In genomic region chr5:21672812-21673635, GRCm38 (mm10) we compare ENCODE assay signal across 7 mouse cellular contexts. TPM values are rescaled to one million over a fixed set of nuclear protein-coding genes. Genes with fewer than 3 reads are reported as not detected.
A peak's percentile ranks its signal among the peaks of the same experiment; 100 is the strongest.
DNase-seq lines count a peak whose midpoint lies in the region; ATAC-seq lines count a peak whose summit lies in the region.

No protein-coding gene starts in this region.

- H3K4me3 ChIP-seq in intestine, embryonic 15.5 days (replicated peaks) = peak overlapping the region; percentile 20; the same call in 1 of the 2 replicates
- no peak overlapping the region for H3K4me3 ChIP-seq in neural tube, embryonic 12.5 days

- H3K9me3 ChIP-seq in intestine, embryonic 15.5 days = no peaks in the 10 kb centered on the region
- no peaks in the 10 kb centered on the region for H3K9me3 ChIP-seq in neural tube, embryonic 12.5 days

- no peak overlapping the region for H3K27ac ChIP-seq in intestine, embryonic 15.5 days
- no peak overlapping the region for H3K27ac ChIP-seq in neural tube, embryonic 12.5 days

- ATAC-seq in intestine, embryonic 15.5 days = peak; percentile 93
- ATAC-seq in neural tube, embryonic 12.5 days (ENCODE audit: low FRiP score, low read depth) = peak; percentile 81

- peak; percentile 19 for DNase-seq in spleen, adult 12 weeks (ENCODE audit: low spot score)
- DNase-seq in spleen, postnatal 4 days (ENCODE audit: low spot score in 2 of 2) = no peak
- DNase-seq in embryo, embryonic 11 days = peak; percentile 48
- no peak for DNase-seq in cerebellum, postnatal 36 days
- DNase-seq in layer of hippocampus, adult 11-12 months (ENCODE audit: low spot score) = no peak

- WGBS in intestine, embryonic 15.5 days = 21% methylated on average over 23 of the region's 23 CpGs
- WGBS in neural tube, embryonic 12.5 days = 52% methylated on average over 23 of the region's 23 CpGs

- H3K9ac ChIP-seq in intestine, embryonic 15.5 days = 0 out of 2 replicates have a peak overlapping the region, but pooled peaks have one; percentile 12
- peak overlapping the region; percentile 18; the same call in 1 of the 2 replicates for H3K9ac ChIP-seq in neural tube, embryonic 12.5 days

- peak overlapping the region; percentile 50 for H3K4me2 ChIP-seq in intestine, embryonic 15.5 days (replicated peaks)
- peak overlapping the region; percentile 34; the same call in 1 of the 2 replicates for H3K4me2 ChIP-seq in neural tube, embryonic 12.5 days (replicated peaks)

- no peaks in the 10 kb centered on the region for H3K27me3 ChIP-seq in intestine, embryonic 15.5 days (replicated peaks)
- H3K27me3 ChIP-seq in neural tube, embryonic 12.5 days (replicated peaks) = no peaks in the 10 kb centered on the region

- no peaks in the 10 kb centered on the region for H3K36me3 ChIP-seq in intestine, embryonic 15.5 days
- H3K36me3 ChIP-seq in neural tube, embryonic 12.5 days = peaks cover 26% of the 10 kb centered on the region

- H3K4me1 ChIP-seq in intestine, embryonic 15.5 days (replicated peaks) = 0 out of 2 replicates have a peak, but pooled peaks cover 3% of the 10 kb centered on the region
- H3K4me1 ChIP-seq in neural tube, embryonic 12.5 days = no peaks in the 10 kb centered on the region; the same call in 1 of the 2 replicates

RNA-seq across cellular contexts. Expression of gene Armc10, which starts 27.4 kb away (rescaled TPM):
- polyA plus RNA-seq in intestine, embryonic 15.5 days (2015; fragmentation: Nextera tagmentation; extraction: Ambion mirVana) = 33.5 and 37.2 TPM in 2 replicates
- 64.4 and 69.6 TPM in 2 replicates for polyA plus RNA-seq in neural tube, embryonic 12.5 days (2016; fragmentation: Nextera tagmentation; extraction: Ambion mirVana)

RNA-seq across cellular contexts. Expression of gene Fbxl13, which starts 27.6 kb away (rescaled TPM):
- 0.11 and 0.20 TPM in 2 replicates for polyA plus RNA-seq in intestine, embryonic 15.5 days (2015; fragmentation: Nextera tagmentation; extraction: Ambion mirVana)
- 0.22 and 0.39 TPM in 2 replicates for polyA plus RNA-seq in neural tube, embryonic 12.5 days (2016; fragmentation: Nextera tagmentation; extraction: Ambion mirVana)

RNA-seq across cellular contexts. Expression of gene Napepld, which starts 28.2 kb away (rescaled TPM):
- 3.4 TPM in 2 replicates for polyA plus RNA-seq in intestine, embryonic 15.5 days (2015; fragmentation: Nextera tagmentation; extraction: Ambion mirVana)
- 5.4 and 5.5 TPM in 2 replicates for polyA plus RNA-seq in neural tube, embryonic 12.5 days (2016; fragmentation: Nextera tagmentation; extraction: Ambion mirVana)

Comparison
In these comparisons a context has a peak if more than half of its experiments do, and no peak if none do; other contexts are left out.
1. DNase-seq: peak in spleen, adult 12 weeks (single experiment) and embryo, embryonic 11 days (single experiment); none in spleen, postnatal 4 days (0 of 2), cerebellum, postnatal 36 days (0 of 2) and layer of hippocampus, adult 11-12 months (single experiment).